Mouse (Mus musculus) CD8-positive naive resting alpha-beta T cell, adult 2 months (primary cell): Measurements from ENCODE around the gene Ints2.
A peak's percentile ranks its signal among the peaks of the same experiment; 100 is the strongest.
"Not testable (repeated sequence)": the region's sequence is repeated elsewhere in the genome, so short reads cannot be mapped to it uniquely, and the experiment has no call there.

Experiments used
- DNase-seq, 2 experiments: peaks; one replicate each; pipeline ENCODE4 v3.0.0; 2022; ENCODE audit warnings: low read depth in 2 of 2, low spot score in 2 of 2

Ints2 gene

GRCm38 (mm10) chr11:86257460-86258076, at the start of gene Ints2:
Gene Ints2, minus strand, starts transcription at chr11:86257575.
- peak; percentile 87 to 91 for DNase-seq

DNA sequence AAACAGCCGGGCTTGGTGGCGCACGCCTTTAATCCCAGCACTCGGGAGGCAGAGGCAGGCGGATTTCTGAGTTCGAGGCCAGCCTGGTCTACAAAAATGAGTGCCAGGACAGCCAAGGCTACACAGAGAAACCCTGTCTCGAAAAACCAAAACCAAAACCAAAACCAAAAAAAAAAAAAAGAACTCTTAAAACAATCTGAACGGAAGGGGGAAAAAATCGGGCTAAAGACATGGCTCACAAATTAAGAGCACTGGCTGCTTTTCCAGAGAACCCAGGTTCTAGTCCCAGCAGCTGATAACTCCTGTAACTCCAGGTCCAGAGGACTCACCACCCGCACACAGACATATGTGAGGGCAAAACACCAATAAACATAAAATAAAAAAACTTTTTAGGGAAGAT, 34.8 kb upstream of the Ints2 start:
- DNase-seq, result not testable (repeated sequence)

DNA sequence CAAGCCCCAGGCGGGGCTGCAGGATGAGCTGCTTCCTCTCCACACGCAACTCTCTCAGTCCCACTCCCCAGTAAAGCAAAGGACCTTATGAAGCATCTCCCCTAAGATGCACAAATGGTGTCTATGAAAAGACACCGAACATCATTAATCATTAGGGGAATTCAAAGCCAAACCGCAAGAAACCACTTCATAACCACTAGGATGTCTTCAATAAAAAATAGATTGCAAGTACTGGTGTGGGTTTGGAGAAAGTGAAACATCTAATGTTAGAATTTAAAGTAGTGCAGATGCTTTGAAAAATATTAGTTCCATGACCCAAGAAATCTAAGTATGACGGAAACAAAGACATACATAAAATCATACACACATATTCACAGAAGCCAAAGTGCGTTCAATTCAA, 34.3 kb upstream of the Ints2 start:
- DNase-seq, result no peak

- DNase-seq, result no peak
Observed at GRCm38 (mm10) chr11:86285729-86286128, 28.4 kb upstream of the Ints2 start.

DNA sequence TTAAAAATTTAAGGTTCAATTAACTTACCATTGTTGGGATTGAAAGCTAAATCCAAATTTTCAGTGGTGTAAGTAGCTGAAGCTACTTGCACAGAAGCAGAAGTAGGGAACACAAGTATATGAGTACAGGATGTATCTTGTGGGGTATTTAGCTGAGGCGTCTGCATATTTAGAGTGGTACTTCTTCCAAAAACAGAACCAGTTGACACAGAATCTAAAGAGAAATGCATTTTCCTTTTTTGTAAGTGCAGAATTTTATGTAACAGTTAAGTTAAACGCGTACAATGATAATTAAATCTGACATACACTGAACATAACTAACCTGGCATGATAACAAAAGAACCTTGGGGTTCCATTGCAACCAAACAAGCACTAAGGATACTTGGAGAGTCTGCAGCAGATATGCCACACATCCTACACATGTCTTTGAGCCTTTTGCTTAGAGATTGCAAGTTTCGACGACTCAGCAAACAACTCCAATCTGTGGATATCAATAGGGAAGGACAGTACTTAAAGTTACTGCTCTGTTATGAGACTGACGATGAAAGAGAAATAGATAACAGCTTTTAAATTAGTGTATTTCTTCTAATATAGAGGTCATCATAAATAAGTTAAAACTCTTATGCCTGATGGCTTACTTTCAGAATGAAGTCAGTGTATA, 21.2 kb upstream of the Ints2 start:
- DNase-seq, result no peak

DNA sequence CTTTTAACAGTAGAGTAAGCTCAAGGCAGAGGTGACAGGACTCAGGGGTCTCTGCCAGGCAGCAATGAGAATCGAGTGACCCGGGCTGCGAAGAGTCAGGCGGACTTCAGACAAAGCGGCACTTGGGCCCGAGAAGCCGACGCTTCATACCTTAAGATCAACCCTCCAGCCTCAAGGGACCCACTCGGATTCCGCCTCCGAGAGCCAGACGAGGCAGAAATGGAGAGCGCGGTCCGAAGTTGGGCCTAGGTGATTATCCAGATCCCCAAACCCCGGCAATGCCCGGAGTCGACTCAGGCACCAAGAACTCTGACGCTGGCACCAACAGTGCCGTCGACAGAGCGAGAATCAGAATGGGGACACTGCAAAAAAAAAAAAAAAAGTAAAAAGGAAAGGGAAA, 321 bp downstream of the Ints2 start:
- no peak for DNase-seq

DNA sequence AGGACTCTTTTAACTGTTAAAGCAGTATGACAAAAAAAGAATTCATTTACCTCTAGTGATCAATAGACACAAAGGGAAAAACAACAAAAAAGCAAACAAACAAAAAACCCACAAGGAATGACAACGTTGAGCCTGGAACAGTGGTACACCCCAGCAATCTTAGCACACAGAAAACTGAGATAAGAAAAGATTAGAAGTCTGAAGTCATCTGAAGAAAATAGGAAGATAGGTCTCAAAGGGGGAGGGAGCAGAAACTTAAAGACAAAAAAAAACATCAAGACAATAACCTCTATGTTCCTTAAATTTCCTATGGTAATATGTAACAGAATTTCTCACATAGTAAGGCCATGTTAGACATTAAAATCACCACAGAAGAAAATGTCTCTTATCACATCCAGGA, 4.0 kb downstream of the Ints2 start:
- DNase-seq, result no peak

DNA sequence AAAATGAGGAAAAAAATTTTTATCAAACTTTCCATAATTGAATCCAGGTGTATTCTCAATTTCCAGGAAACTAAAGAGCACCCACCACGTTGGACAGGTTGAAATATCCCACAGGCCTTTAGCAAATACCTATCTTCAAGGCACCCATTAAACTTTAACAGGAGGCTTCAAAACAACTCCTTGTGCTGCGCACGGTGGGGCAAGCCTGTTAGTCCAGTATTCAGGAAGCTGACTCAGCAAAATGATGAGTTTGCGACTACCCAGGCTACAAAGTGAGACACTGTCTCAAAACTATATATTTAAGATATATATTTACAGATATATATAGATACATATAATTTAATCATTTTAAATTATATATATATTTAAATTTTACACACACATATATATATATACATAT, 24.9 kb downstream of the Ints2 start:
- no peak for DNase-seq

DNA sequence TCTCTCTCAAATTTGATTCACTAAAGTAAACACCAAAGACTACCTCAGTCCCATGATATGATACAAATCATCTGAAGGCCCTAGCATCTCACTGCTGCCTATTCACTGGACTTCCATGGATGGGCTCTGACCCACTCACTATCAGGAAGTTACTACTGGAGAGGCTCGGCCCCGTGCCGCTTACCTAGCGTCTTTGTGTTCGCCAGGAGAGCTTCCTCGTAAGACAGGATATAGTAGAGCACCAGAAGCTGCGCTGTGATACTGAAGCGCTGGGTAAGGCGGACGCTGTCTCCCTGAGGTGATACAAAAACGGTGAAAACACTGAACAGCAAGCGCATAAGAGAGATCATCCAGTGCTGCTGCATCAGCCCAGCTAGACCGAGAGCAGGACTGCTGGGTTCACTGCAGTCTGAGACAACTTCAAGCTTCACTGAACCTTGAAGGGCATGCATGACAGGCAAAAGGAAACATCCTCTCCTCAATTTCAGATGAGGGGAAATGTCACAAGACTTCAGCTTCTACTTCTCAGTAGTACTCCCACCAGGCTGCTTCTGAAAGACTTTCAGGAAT, 25.5 kb downstream of the Ints2 start:
- no peak for DNase-seq

DNA sequence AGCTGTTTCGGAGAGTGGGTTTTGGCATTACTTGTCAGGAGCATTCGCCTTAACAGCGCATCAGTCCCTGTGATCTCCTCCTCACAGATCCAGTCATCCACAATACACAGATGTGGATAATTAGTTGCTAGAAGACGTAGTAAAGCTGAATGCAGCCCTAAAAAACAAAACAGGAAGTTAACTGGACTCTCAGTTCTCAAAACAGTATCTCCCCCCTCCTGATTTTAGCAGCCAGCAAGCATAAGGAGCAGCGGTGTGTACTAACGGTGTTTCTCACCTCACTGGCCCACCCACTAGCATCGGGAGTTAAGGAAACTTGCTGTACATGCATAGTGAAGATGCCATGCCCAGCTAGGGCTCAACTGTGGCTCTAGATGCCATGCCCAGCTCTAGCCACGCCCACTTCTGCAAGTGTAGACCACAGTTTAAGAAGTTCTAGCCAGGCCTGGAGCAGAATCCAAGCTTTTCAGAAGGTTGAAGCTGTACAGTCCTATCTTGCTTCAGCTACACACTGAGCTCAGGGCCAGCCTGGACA, 30.7 kb downstream of the Ints2 start:
- no peak for DNase-seq

DNA sequence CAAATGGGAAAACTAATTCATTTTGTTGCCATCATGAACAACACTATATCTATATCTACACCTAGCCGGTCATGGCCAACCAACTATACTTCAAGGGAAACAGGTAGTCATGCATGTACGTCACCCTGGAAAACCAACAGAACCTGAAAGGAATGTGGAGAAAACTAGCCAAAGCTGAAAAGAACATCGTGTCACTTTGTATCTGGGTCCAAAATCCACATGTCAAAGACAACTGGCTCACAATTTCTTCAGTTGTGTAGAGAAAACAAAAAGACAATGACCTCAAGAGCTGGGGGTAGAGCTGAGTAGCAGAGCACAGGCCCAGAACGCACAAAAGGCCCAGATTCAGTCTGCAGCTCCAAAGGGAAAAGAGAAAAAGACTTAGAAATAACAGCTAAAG, 31.6 kb downstream of the Ints2 start:
- no peak for DNase-seq

DNA sequence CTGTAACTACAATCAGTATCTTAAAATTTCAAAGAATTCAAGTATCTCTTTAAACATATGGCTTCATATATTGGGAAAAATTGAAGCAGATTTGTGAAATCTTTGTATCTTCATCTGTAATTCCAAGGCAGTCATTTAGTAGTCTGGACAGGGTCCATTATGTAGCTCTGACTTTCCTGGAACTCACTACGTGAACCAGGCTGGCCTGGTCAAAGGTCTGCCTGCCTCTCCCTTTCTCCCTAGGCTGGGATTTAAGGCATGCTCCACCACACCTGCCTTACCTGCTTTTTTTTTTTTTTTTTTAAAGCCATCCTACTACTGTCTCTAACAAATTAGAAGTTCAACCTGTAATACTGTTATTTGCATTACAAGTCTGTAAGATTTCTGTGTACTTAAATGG, 45.6 kb downstream of the Ints2 start:
- DNase-seq, result no peak

DNA sequence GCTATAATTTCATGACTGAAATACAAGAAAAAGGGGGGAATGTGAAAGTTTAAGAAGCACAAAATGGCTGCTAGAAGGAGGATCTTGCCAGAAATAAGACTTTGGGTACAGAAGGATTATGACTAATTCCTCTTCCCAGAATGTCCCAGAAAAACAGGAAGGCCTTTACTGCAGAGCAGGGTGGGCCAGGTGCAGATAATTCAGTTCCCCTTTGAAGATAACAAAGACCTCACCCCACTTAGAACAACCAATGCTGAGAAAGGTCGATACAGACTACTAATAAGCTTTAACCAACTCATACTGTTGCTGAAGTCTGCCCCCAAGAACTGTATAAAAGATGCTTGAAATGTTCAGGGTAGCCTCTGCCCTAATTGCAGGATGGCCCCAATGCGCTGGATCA, 48.3 kb downstream of the Ints2 start:
- DNase-seq, result no peak

- no peak for DNase-seq
Observed at GRCm38 (mm10) chr11:86205876-86206275, 51.5 kb downstream of the Ints2 start.

- no peak for DNase-seq
Observed at GRCm38 (mm10) chr11:86205031-86205430, 52.3 kb downstream of the Ints2 start.

DNA sequence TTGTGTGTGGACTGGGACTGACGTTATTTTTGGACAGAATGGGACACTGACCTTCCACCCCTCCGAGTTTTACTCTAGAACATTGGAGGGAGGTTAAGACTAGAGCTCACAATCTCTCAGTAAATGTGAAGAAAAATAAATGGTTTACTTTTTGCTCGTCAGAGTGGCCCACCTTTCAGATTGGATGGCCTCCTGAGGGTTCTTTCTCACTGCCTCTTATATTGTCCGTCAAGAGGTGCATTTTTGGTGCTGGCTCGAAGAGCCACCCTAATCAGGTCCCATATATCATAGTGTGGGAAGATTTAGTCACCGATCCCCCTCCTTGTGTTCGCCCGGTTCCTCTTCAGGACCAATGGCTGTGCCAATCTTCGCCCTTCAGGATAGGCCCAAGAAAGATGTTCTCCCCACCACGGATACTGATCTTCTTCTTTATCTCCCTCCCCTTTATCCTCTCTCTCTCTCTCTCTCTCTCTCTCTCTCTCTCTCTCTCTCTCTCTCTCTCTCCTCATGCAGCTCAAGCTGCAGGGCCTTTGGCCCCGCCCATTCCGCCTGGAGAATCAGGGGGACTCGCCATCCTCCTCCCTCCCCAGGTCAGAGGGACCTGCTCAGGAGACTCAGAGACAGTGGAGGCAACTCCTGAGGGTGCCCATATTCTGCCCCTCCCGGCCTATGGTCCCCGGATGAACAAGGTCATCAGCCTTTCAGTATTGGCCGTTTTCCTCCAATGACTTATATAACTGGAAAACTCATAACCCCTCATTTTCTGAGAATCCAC, 55.3 kb downstream of the Ints2 start:
- DNase-seq, result no peak

DNA sequence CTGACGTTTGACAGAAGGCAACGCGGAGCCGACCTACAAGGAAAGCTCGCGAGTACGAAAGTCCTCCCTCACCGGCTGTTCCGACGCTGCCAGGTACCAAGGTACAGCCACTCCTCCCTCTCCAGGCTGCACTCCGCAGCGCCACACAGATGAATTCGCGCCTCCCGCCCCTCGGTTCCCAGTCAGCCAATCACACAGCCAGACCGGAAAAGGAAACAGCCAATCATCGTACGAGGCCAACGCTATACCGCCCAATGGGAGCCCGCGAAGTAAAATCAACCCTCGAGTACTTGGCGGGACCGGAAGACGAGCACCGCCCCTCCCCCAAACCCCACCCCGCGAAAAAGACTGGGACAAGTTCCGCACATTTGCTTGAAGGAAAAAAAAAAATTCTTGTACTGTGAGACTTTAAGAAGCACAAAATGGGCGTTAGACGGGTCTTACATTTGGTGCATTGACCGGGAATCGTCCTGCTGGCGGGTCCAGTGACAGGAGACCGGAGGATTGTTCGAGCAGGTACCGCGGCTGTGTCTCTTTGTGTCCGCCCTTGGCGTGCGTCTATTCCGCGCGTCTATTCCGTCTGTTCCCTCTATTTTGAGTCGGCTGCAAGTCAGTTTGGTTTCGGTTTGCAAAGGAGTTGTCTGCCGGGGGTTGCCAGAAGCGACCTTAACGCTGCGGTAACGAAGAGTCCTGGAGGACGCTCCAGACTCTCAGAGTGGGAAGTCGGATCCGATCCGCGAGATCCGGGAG, 56.2 kb downstream of the Ints2 start, which contains the start of gene Brip1:
Gene Brip1, minus strand, starts transcription at position 157 of the 750 bp plus-strand sequence.
- DNase-seq, result peak; percentile 89 to 93

DNA sequence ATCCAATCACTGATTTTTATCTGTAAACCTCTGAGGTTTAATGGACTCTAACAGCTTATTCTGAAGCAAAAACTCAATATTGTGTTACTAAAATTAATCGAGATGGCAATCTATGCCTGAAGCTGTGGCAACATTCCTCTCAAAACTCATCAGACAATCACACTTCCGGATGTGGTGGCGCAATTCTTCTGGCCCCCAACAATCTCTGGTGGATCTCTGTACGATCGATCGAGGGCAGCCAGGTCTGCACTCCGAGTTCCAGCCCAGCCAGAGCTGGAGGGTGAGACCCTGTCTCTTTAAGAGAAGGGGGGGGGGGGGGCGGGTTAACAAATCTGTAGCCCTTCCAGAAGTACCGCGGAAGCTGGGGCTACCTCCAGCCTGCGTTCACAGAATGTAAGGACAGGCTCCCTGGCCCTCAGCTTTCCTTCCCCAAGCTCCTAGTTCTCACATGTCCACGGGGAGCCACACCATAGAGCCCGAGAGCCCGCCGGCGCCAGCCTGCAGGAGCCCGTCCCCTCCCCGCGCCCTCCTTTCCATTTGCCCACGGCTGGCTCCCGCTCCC, 56.8 kb downstream of the Ints2 start:
- no peak for DNase-seq

GRCm38 (mm10) chr11:86199733-86200132, 57.6 kb downstream of the Ints2 start:
- DNase-seq, result no peak

GRCm38 (mm10) chr11:86185224-86185623, 72.2 kb downstream of the Ints2 start:
- DNase-seq, result not testable (repeated sequence)

GRCm38 (mm10) chr11:86175833-86176232, 81.5 kb downstream of the Ints2 start:
- no peak for DNase-seq
